Mouse (Mus musculus) naive thymus-derived CD4-positive, alpha-beta T cell, adult 2 months (primary cell): Measurements from ENCODE around the gene Camk1g.
A peak's percentile ranks its signal among the peaks of the same experiment; 100 is the strongest.

ENCODE experiments used
- DNase-seq: peaks from one replicate; pipeline ENCODE4 v3.0.0-alpha.2; 2011; ENCODE audit warnings: low read depth

The Camk1g gene

GRCm38 (mm10) chr1:193373906-193374413 is 3.9 kb upstream of the Camk1g start:
- no peak for DNase-seq

- DNase-seq = no peak
These were observed 1.0 kb downstream of the Camk1g start for GRCm38 (mm10) chr1:193369091-193369490.

GRCm38 (mm10) chr1:193368055-193368454 is 2.0 kb downstream of the Camk1g start:
- no peak for DNase-seq

GRCm38 (mm10) chr1:193363801-193364231 is 6.3 kb downstream of the Camk1g start:
- peak; percentile 79 for DNase-seq

GRCm38 (mm10) chr1:193362078-193362477 is 8.0 kb downstream of the Camk1g start:
- DNase-seq = no peak

GRCm38 (mm10) chr1:193361181-193361580 is 8.9 kb downstream of the Camk1g start:
- DNase-seq = no peak

GRCm38 (mm10) chr1:193359199-193359598 is 10.9 kb downstream of the Camk1g start:
- no peak for DNase-seq

- no peak for DNase-seq
These were observed 18.5 kb downstream of the Camk1g start for GRCm38 (mm10) chr1:193351583-193351982.

GRCm38 (mm10) chr1:193350546-193350801 is 19.6 kb downstream of the Camk1g start:
- DNase-seq = no peak

- DNase-seq = peak; percentile 69
These were observed 20.2 kb downstream of the Camk1g start for GRCm38 (mm10) chr1:193349702-193350545.

GRCm38 (mm10) chr1:193348261-193348962 is 21.7 kb downstream of the Camk1g start:
- DNase-seq = no peak

GRCm38 (mm10) chr1:193346908-193347307 is 23.2 kb downstream of the Camk1g start:
- no peak for DNase-seq

- peak; percentile 59 for DNase-seq
These were observed 25.1 kb downstream of the Camk1g start for GRCm38 (mm10) chr1:193344976-193345375.

- DNase-seq = no peak
These were observed 26.2 kb downstream of the Camk1g start for GRCm38 (mm10) chr1:193343853-193344252.

GRCm38 (mm10) chr1:193342198-193342946 is 27.7 kb downstream of the Camk1g start:
- no peak for DNase-seq

GRCm38 (mm10) chr1:193338363-193338995 is 31.6 kb downstream of the Camk1g start:
- peak; percentile 76 for DNase-seq

- peak; percentile 44 for DNase-seq
These were observed 32.2 kb downstream of the Camk1g start for GRCm38 (mm10) chr1:193337787-193338310.

GRCm38 (mm10) chr1:193337018-193337321 is 33.1 kb downstream of the Camk1g start:
- peak; percentile 71 for DNase-seq

- no peak for DNase-seq
These were observed 33.7 kb downstream of the Camk1g start for GRCm38 (mm10) chr1:193336122-193337017.

- DNase-seq = no peak
These were observed 35.6 kb downstream of the Camk1g start for GRCm38 (mm10) chr1:193334546-193334945.

GRCm38 (mm10) chr1:193333776-193334175 is 36.3 kb downstream of the Camk1g start:
- DNase-seq = no peak
